Comparison of ENCODE assay signal across 17 mouse cellular contexts in genomic region chr1:160520665-160521064, GRCm38 (mm10).
A peak's percentile ranks its signal among the peaks of the same experiment; 100 is the strongest.
DNase-seq lines count a peak whose midpoint lies in the region; ATAC-seq lines count a peak whose summit lies in the region.
"Had no signal": no experiment of that assay in that cellular context is flagged by ENCODE, and none has a peak within 500 bp of the region (broad histone marks: within the 10 kb centered on the region; RNA-seq: fewer than 3 reads in every experiment).

No protein-coding gene starts in this region.

- H3K9me3 ChIP-seq in heart, embryonic 10.5 days, result no peaks in the 10 kb centered on the region
- H3K9me3 ChIP-seq in limb, embryonic 15.5 days, result no peaks in the 10 kb centered on the region
- H3K9me3 ChIP-seq in limb, embryonic 10.5 days (replicated peaks), result no peaks in the 10 kb centered on the region
- H3K9me3 ChIP-seq in neural tube, embryonic 12.5 days, result no peaks in the 10 kb centered on the region
- H3K9me3 ChIP-seq: liver, embryonic 15.5 days had no signal

- H3K36me3 ChIP-seq in heart, embryonic 10.5 days, result no peaks in the 10 kb centered on the region
- H3K36me3 ChIP-seq in limb, embryonic 15.5 days, result no peaks in the 10 kb centered on the region
- H3K36me3 ChIP-seq in limb, embryonic 10.5 days, result no peaks in the 10 kb centered on the region
- H3K36me3 ChIP-seq in neural tube, embryonic 12.5 days, result no peaks in the 10 kb centered on the region
- H3K36me3 ChIP-seq: liver, embryonic 15.5 days had no signal

- H3K27me3 ChIP-seq in heart, embryonic 10.5 days (ENCODE audit: insufficient read depth, poor library complexity, severe bottlenecking), result no peaks in the 10 kb centered on the region
- no peaks in the 10 kb centered on the region for H3K27me3 ChIP-seq in limb, embryonic 15.5 days
- H3K27me3 ChIP-seq in limb, embryonic 10.5 days (ENCODE audit: low read depth, poor library complexity, severe bottlenecking), result no peaks in the 10 kb centered on the region
- H3K27me3 ChIP-seq in neural tube, embryonic 12.5 days (replicated peaks), result no peaks in the 10 kb centered on the region
- H3K27me3 ChIP-seq: liver, embryonic 15.5 days had no signal

- peak; percentile 40; the same call in 1 of the 2 replicates for ATAC-seq in limb, embryonic 15.5 days (ENCODE audit: insufficient number of reproducible peaks, low FRiP score, low TSS enrichment, low read depth)
- ATAC-seq in neural tube, embryonic 12.5 days (ENCODE audit: low FRiP score, low read depth), result peak; percentile 77
- ATAC-seq: CD4-positive, CD25-positive, alpha-beta regulatory T cell, adult 4 months; forebrain, embryonic 16.5 days had no signal

- WGBS in heart, embryonic 10.5 days, result 45% methylated on average over 3 of the region's 3 CpGs
- WGBS in limb, embryonic 15.5 days, result 32% methylated on average over 3 of the region's 3 CpGs
- 57% methylated on average over 3 of the region's 3 CpGs for WGBS in limb, embryonic 10.5 days
- 11% methylated on average over 3 of the region's 3 CpGs for WGBS in neural tube, embryonic 12.5 days

- peak overlapping the region; percentile 23; the same call in 1 of the 2 replicates for H3K27ac ChIP-seq in heart, embryonic 10.5 days
- no peak overlapping the region for H3K27ac ChIP-seq in limb, embryonic 15.5 days
- H3K27ac ChIP-seq in limb, embryonic 10.5 days, result no peak overlapping the region
- no peak overlapping the region for H3K27ac ChIP-seq in neural tube, embryonic 12.5 days
- H3K27ac ChIP-seq: liver, embryonic 15.5 days; macrophage had no signal

- no peak overlapping the region for H3K9ac ChIP-seq in limb, embryonic 15.5 days
- H3K9ac ChIP-seq in neural tube, embryonic 12.5 days, result no peak overlapping the region
- H3K9ac ChIP-seq: liver, embryonic 15.5 days had no signal

- no peak overlapping the region for H3K4me2 ChIP-seq in limb, embryonic 15.5 days
- no peak overlapping the region for H3K4me2 ChIP-seq in neural tube, embryonic 12.5 days (replicated peaks)
- H3K4me2 ChIP-seq: liver, embryonic 15.5 days had no signal

- H3K4me1 ChIP-seq in heart, embryonic 10.5 days, result peaks cover 12% of the 10 kb centered on the region; the same call in 1 of the 2 replicates
- no peaks in the 10 kb centered on the region for H3K4me1 ChIP-seq in limb, embryonic 15.5 days
- no peaks in the 10 kb centered on the region; the same call in 1 of the 2 replicates for H3K4me1 ChIP-seq in limb, embryonic 10.5 days
- no peaks in the 10 kb centered on the region for H3K4me1 ChIP-seq in neural tube, embryonic 12.5 days
- H3K4me1 ChIP-seq: liver, embryonic 15.5 days had no signal

- H3K4me3 ChIP-seq in heart, embryonic 10.5 days, result no peak overlapping the region
- H3K4me3 ChIP-seq in limb, embryonic 15.5 days, result no peak overlapping the region
- H3K4me3 ChIP-seq in limb, embryonic 10.5 days, result no peak overlapping the region
- no peak overlapping the region for H3K4me3 ChIP-seq in neural tube, embryonic 12.5 days
- H3K4me3 ChIP-seq: liver, embryonic 15.5 days had no signal

- no peak for DNase-seq in heart, embryonic 10.5 days (ENCODE audit: low spot score)
- DNase-seq in heart, adult 8-10 months (ENCODE audit: low spot score), result no peak
- DNase-seq in limb, embryonic 10.5 days (ENCODE audit: low spot score), result no peak
- DNase-seq in embryo, embryonic 10 days (ENCODE audit: low spot score), result peak; percentile 35
- no peak for DNase-seq in spleen, adult 12 weeks (ENCODE audit: low spot score)
- DNase-seq in kidney, postnatal 14 days, result no peak
- DNase-seq: adrenal gland, postnatal 10 days; cerebellum, postnatal 36 days; gastrocnemius, postnatal 36 days; kidney, postnatal 25 days; left cerebral cortex, postnatal 4 days had no signal
